Mouse (Mus musculus): ENCODE data around the gene Gcn1l1. TPM values are rescaled to one million over a fixed set of nuclear protein-coding genes. Genes with fewer than 3 reads are reported as not detected.

Gcn1l1 gene
- total and polyA plus RNA-seq, 3 experiments: 88.2 to 123 (median 93.8) TPM

DNA sequence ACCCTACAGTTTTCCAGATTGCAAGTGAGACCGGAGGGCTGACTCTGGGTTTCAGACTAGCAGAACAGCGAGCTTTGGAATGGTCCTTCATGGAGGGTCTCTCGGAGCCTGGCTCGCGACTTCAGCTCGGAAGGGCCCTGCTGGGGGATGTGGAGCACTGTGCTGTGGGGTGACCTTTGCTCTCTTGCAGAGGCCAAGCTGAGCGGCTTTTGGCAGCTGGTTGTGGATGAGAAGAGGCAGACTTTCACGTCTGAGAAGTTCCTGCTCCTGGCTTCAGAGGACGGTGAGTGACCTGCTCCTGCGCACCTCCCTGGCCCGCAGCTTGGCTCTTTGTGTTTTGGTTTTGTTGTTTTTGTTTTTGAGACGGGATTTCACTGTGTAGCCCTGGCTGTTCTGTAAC is 20.6 kb downstream of the Gcn1l1 start:
- Histone ChIP-seq H3K4me3 (ENCODE audit: control insufficient read depth in 1 of 2, insufficient read depth in 1 of 2, low read depth in 2 of 2, low read length in 2 of 2) (no peak overlapping the region), H3K36me3 (ENCODE audit: control insufficient read depth in 1 of 2, insufficient read depth in 2 of 2, low read length in 2 of 2) (peaks cover 0 to 4% of the 10 kb centered on the region in 2 experiments; a peak in 1 of 4 replicates), H3K9me3 (replicated peaks; ENCODE audit: insufficient read depth, low read length) (no peaks in the 10 kb centered on the region), H3K9ac (ENCODE audit: control insufficient read depth, low read depth, low read length, poor library complexity, severe bottlenecking) (no peak overlapping the region), H3K79me2 (ENCODE audit: control insufficient read depth, insufficient read depth, low read length, poor library complexity) (no peaks in the 10 kb centered on the region), H3K27ac (ENCODE audit: control insufficient read depth, low read depth, low read length) (no peak overlapping the region), H3K27me3 (ENCODE audit: control insufficient read depth in 1 of 2, insufficient read depth in 2 of 2, low read length in 2 of 2) (no peaks in the 10 kb centered on the region), H3K4me1 (ENCODE audit: control insufficient read depth in 1 of 2, insufficient read depth in 2 of 2, low read length in 2 of 2) (no peaks in the 10 kb centered on the region)
- no peak for DNase-seq (ENCODE audit: low read depth, low spot score)
- TF ChIP-seq SIN3A (IDR thresholded peaks at IDR 0.05; ENCODE audit: low read length) (no peak), ZC3H11A (IDR thresholded peaks at IDR 0.05; ENCODE audit: low read depth, low read length) (no peak), MYB (IDR thresholded peaks at IDR 0.05; ENCODE audit: low read depth, low read length) (no peak), GATA1 (IDR thresholded peaks at IDR 0.05; ENCODE audit: low read depth, low read length) (no peak), MYC (IDR thresholded peaks at IDR 0.05; ENCODE audit: low read depth, low read length) (no peak), E2F4 (IDR thresholded peaks at IDR 0.05; ENCODE audit: borderline replicate concordance, low read depth, low read length) (no peak), TCF12 (IDR thresholded peaks at IDR 0.05; ENCODE audit: low read depth, low read length) (no peak), JUND (IDR thresholded peaks at IDR 0.05; ENCODE audit: low read depth, low read length) (no peak), CHD2 (IDR thresholded peaks at IDR 0.05; ENCODE audit: low read length) (no peak), TBP (IDR thresholded peaks at IDR 0.05; ENCODE audit: low read depth, low read length) (no peak)

DNA sequence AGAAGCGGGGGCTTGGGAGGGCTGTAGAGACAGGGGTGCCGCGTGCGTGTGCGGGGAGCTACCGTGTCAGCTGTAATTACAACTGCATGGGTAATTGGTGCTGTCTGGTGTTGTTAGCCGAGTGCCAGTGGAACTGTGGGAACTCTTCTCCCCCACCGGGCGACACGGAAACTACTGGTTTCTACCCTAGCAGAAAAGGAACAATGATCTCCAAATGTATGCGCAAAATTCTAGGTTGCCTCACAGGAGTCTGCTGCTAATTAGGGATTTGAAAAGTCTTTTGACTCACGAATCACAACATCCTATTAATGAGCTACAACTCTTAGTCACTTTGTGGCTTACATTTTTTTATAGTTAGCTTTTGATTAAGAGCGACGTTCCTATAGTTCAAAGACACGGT is 21.1 kb downstream of the Gcn1l1 start:
- Histone ChIP-seq H3K4me1 (ENCODE audit: control insufficient read depth in 1 of 2, insufficient read depth in 2 of 2, low read length in 2 of 2) (no peaks in the 10 kb centered on the region), H3K27ac (ENCODE audit: control insufficient read depth, low read depth, low read length) (no peak overlapping the region), H3K4me3 (ENCODE audit: control insufficient read depth in 1 of 2, insufficient read depth in 1 of 2, low read depth in 2 of 2, low read length in 2 of 2) (no peak overlapping the region), H3K9ac (ENCODE audit: control insufficient read depth, low read depth, low read length, poor library complexity, severe bottlenecking) (no peak overlapping the region), H3K36me3 (ENCODE audit: control insufficient read depth in 1 of 2, insufficient read depth in 2 of 2, low read length in 2 of 2) (peaks cover 0 to 4% of the 10 kb centered on the region in 2 experiments; a peak in 1 of 4 replicates), H3K27me3 (ENCODE audit: control insufficient read depth in 1 of 2, insufficient read depth in 2 of 2, low read length in 2 of 2) (no peaks in the 10 kb centered on the region), H3K79me2 (ENCODE audit: control insufficient read depth, insufficient read depth, low read length, poor library complexity) (no peaks in the 10 kb centered on the region), H3K9me3 (replicated peaks; ENCODE audit: insufficient read depth, low read length) (no peaks in the 10 kb centered on the region)
- TF ChIP-seq MYB (IDR thresholded peaks at IDR 0.05; ENCODE audit: low read depth, low read length): no peak
- TF ChIP-seq MEF2A (IDR thresholded peaks at IDR 0.05; ENCODE audit: extremely low read depth, insufficient replicate concordance, low read depth, low read length, poor library complexity, severe bottlenecking): no peak
- no peak for TF ChIP-seq ZMIZ1 (IDR thresholded peaks at IDR 0.05; ENCODE audit: low read depth, low read length)
- no peak for TF ChIP-seq CTCF (IDR thresholded peaks at IDR 0.05 in 2 of 3, conservative IDR thresholded peaks at IDR 0.05 in 1 of 3; ENCODE audit: control insufficient read depth in 1 of 3, insufficient read depth in 1 of 3, low read depth in 2 of 3, low read length in 3 of 3, poor library complexity in 1 of 3, severe bottlenecking in 1 of 3)
- no peak for TF ChIP-seq NELFE (IDR thresholded peaks at IDR 0.05; ENCODE audit: low read depth, low read length)
- no peak for TF ChIP-seq ELF1 (IDR thresholded peaks at IDR 0.05; ENCODE audit: low read depth, low read length)
- TF ChIP-seq GABPA (IDR thresholded peaks at IDR 0.05; ENCODE audit: low read depth, low read length): no peak
- TF ChIP-seq ETS1 (IDR thresholded peaks at IDR 0.05; ENCODE audit: low read depth, low read length): no peak
- no peak for TF ChIP-seq POLR2AphosphoS5 (IDR thresholded peaks at IDR 0.05; ENCODE audit: borderline replicate concordance, low read depth, low read length)
- no peak for TF ChIP-seq BHLHE40 (IDR thresholded peaks at IDR 0.05; ENCODE audit: borderline replicate concordance, low read depth, low read length)
- TF ChIP-seq GATA1 (IDR thresholded peaks at IDR 0.05; ENCODE audit: low read depth, low read length): no peak
- TF ChIP-seq KAT2A (conservative IDR thresholded peaks at IDR 0.05; ENCODE audit: low read depth, low read length): no peak
- no peak for TF ChIP-seq RCOR1 (IDR thresholded peaks at IDR 0.05; ENCODE audit: low read depth, low read length)
- TF ChIP-seq JUND (IDR thresholded peaks at IDR 0.05; ENCODE audit: low read depth, low read length): no peak
- no peak for TF ChIP-seq USF1 (IDR thresholded peaks at IDR 0.05; ENCODE audit: low read depth, low read length)
- TF ChIP-seq UBTF (IDR thresholded peaks at IDR 0.05; ENCODE audit: borderline replicate concordance, insufficient read depth, low read depth, low read length): no peak
- no peak for TF ChIP-seq ZNF384 (IDR thresholded peaks at IDR 0.05; ENCODE audit: low read depth, low read length)
- DNase-seq (ENCODE audit: low read depth, low spot score): no peak
